Mouse (Mus musculus): ENCODE data around the gene Rexo4. TPM values are rescaled to one million over a fixed set of nuclear protein-coding genes. Genes with fewer than 3 reads are reported as not detected.

Gene Rexo4
- polyA plus RNA-seq, 1 experiment from 2014 or later: 45.2 TPM

GRCm38 (mm10) chr2:26906431-26906830 is 57.8 kb downstream of the Rexo4 start:
- peaks cover 43% of the 10 kb centered on the region for H3K36me3 ChIP-seq
- no peaks in the 10 kb centered on the region for H3K9me3 ChIP-seq
- no peaks in the 10 kb centered on the region for H3K27me3 ChIP-seq
- H3K4me3 ChIP-seq: no peak overlapping the region
- H3K27ac ChIP-seq: no peak overlapping the region
- no peak overlapping the region for H3K9ac ChIP-seq
- H3K4me1 ChIP-seq: peaks cover 34% of the 10 kb centered on the region
- H3K4me2 ChIP-seq: no peak overlapping the region
- WGBS: 88% methylated on average over 3 of the region's 3 CpGs
- ATAC-seq (ENCODE audit: insufficient number of reproducible peaks, low FRiP score, low TSS enrichment, low read depth): no peak

- Histone ChIP-seq H3K9me3 (no peaks in the 10 kb centered on the region), H3K4me1 (peaks cover 36% of the 10 kb centered on the region), H3K27me3 (no peaks in the 10 kb centered on the region), H3K4me3 (no peak overlapping the region), H3K9ac (no peak overlapping the region), H3K27ac (no peak overlapping the region), H3K36me3 (peaks cover 40% of the 10 kb centered on the region), H3K4me2 (no peak overlapping the region)
- WGBS: 90% methylated on average over 2 of the region's 2 CpGs
- no peak for ATAC-seq (ENCODE audit: insufficient number of reproducible peaks, low FRiP score, low TSS enrichment, low read depth)
These were observed 58.2 kb downstream of the Rexo4 start for GRCm38 (mm10) chr2:26905936-26906335.

Other genes starting within 250 kb of the Rexo4 start
- gene Abo, start 99.4 kb downstream of the Rexo4 start, polyA plus RNA-seq (2015; fragmentation: Nextera tagmentation; extraction: Ambion mirVana): not detected in 2 replicates
- gene Surf6, start 61.5 kb downstream of the Rexo4 start, polyA plus RNA-seq (2015; fragmentation: Nextera tagmentation; extraction: Ambion mirVana): 26.2 and 27.2 TPM in 2 replicates
- 48.3 and 59.8 TPM in 2 replicates for gene Med22, start 53.7 kb downstream of the Rexo4 start, polyA plus RNA-seq (2015; fragmentation: Nextera tagmentation; extraction: Ambion mirVana)
- 544 and 594 TPM in 2 replicates for gene Rpl7a, start 53.6 kb downstream of the Rexo4 start, polyA plus RNA-seq (2015; fragmentation: Nextera tagmentation; extraction: Ambion mirVana)
- gene Surf2, start 48.0 kb downstream of the Rexo4 start, polyA plus RNA-seq (2015; fragmentation: Nextera tagmentation; extraction: Ambion mirVana): 32.4 and 41.0 TPM in 2 replicates
- 58.0 and 61.3 TPM in 2 replicates for gene Surf1, start 47.9 kb downstream of the Rexo4 start, polyA plus RNA-seq (2015; fragmentation: Nextera tagmentation; extraction: Ambion mirVana)
- 323 and 330 TPM in 2 replicates for gene Surf4, start 30.5 kb downstream of the Rexo4 start, polyA plus RNA-seq (2015; fragmentation: Nextera tagmentation; extraction: Ambion mirVana)
- gene Stkld1, start 30.3 kb downstream of the Rexo4 start, polyA plus RNA-seq (2015; fragmentation: Nextera tagmentation; extraction: Ambion mirVana): 0.06 and 0.17 TPM in 2 replicates
- gene Adamts13, start 9.0 kb upstream of the Rexo4 start, polyA plus RNA-seq (2015; fragmentation: Nextera tagmentation; extraction: Ambion mirVana): 0.06 TPM in 1 of 2 replicates, not detected in the other
- gene Cacfd1, start 45.5 kb upstream of the Rexo4 start, polyA plus RNA-seq (2015; fragmentation: Nextera tagmentation; extraction: Ambion mirVana): 72.3 and 79.5 TPM in 2 replicates
- 0.63 and 1.0 TPM in 2 replicates for gene Slc2a6, start 63.6 kb upstream of the Rexo4 start, polyA plus RNA-seq (2015; fragmentation: Nextera tagmentation; extraction: Ambion mirVana)
- 36.7 and 79.4 TPM in 2 replicates for gene Mymk, start 107.8 kb upstream of the Rexo4 start, polyA plus RNA-seq (2015; fragmentation: Nextera tagmentation; extraction: Ambion mirVana)
- gene Adamtsl2, start 115.0 kb upstream of the Rexo4 start, polyA plus RNA-seq (2015; fragmentation: Nextera tagmentation; extraction: Ambion mirVana): 9.1 and 11.7 TPM in 2 replicates
- 0.08 and 0.16 TPM in 2 replicates for gene Fam163b, start 178.1 kb upstream of the Rexo4 start, polyA plus RNA-seq (2015; fragmentation: Nextera tagmentation; extraction: Ambion mirVana)
- 0.30 and 0.51 TPM in 2 replicates for gene Dbh, start 200.8 kb upstream of the Rexo4 start, polyA plus RNA-seq (2015; fragmentation: Nextera tagmentation; extraction: Ambion mirVana)